Mouse (Mus musculus): Measurements from ENCODE around the gene Rbpj.
"Not testable (repeated sequence)": the region's sequence is repeated elsewhere in the genome, so short reads cannot be mapped to it uniquely, and the experiment has no call there.

The Rbpj gene

GRCm38 (mm10) chr5:53511426-53511825, 45.5 kb downstream of the Rbpj start:
- peak; percentile 45 for DNase-seq (ENCODE audit: low spot score)

GRCm38 (mm10) chr5:53514959-53515612, 49.1 kb downstream of the Rbpj start:
- DNase-seq (ENCODE audit: low spot score): no peak

GRCm38 (mm10) chr5:53516482-53516881, 50.5 kb downstream of the Rbpj start:
- no peak for DNase-seq (ENCODE audit: low spot score)

- no peak for DNase-seq (ENCODE audit: low spot score)
These were observed 51.9 kb downstream of the Rbpj start for GRCm38 (mm10) chr5:53517802-53518201.

- DNase-seq (ENCODE audit: low spot score): no peak
These were observed 53.2 kb downstream of the Rbpj start for GRCm38 (mm10) chr5:53519131-53519530.

GRCm38 (mm10) chr5:53519998-53520577, 54.1 kb downstream of the Rbpj start:
- no peak for DNase-seq (ENCODE audit: low spot score)

- DNase-seq (ENCODE audit: low spot score): peak; percentile 97
These were observed 57.1 kb downstream of the Rbpj start for GRCm38 (mm10) chr5:53523046-53523445.

- DNase-seq (ENCODE audit: low spot score): peak; percentile 33
These were observed 58.2 kb downstream of the Rbpj start for GRCm38 (mm10) chr5:53524162-53524561.

- no peak for DNase-seq (ENCODE audit: low spot score)
These were observed 58.9 kb downstream of the Rbpj start for GRCm38 (mm10) chr5:53524831-53525230.

GRCm38 (mm10) chr5:53525305-53526069, 59.5 kb downstream of the Rbpj start:
- DNase-seq (ENCODE audit: low spot score): no peak

GRCm38 (mm10) chr5:53526070-53526430, 60.1 kb downstream of the Rbpj start:
- no peak for DNase-seq (ENCODE audit: low spot score)

GRCm38 (mm10) chr5:53529846-53530245, 63.9 kb downstream of the Rbpj start:
- no peak for DNase-seq (ENCODE audit: low spot score)

- no peak for DNase-seq (ENCODE audit: low spot score)
These were observed 69.1 kb downstream of the Rbpj start for GRCm38 (mm10) chr5:53535096-53535495.

GRCm38 (mm10) chr5:53536635-53537554, 70.9 kb downstream of the Rbpj start:
- DNase-seq (ENCODE audit: low spot score): peak; percentile 22

- no peak for DNase-seq (ENCODE audit: low spot score)
These were observed 74.1 kb downstream of the Rbpj start for GRCm38 (mm10) chr5:53539860-53540633.

- no peak for DNase-seq (ENCODE audit: low spot score)
These were observed 76.1 kb downstream of the Rbpj start for GRCm38 (mm10) chr5:53542073-53542472.

- DNase-seq (ENCODE audit: low spot score): no peak
These were observed 77.4 kb downstream of the Rbpj start for GRCm38 (mm10) chr5:53543399-53543798.

GRCm38 (mm10) chr5:53543945-53544344, 78.0 kb downstream of the Rbpj start:
- DNase-seq (ENCODE audit: low spot score): no peak

- DNase-seq (ENCODE audit: low spot score): no peak
These were observed 80.5 kb downstream of the Rbpj start for GRCm38 (mm10) chr5:53546440-53546839.

- DNase-seq (ENCODE audit: low spot score): no peak
These were observed 81.1 kb downstream of the Rbpj start for GRCm38 (mm10) chr5:53546979-53547472.

- DNase-seq (ENCODE audit: low spot score): not testable (repeated sequence)
These were observed 84.4 kb downstream of the Rbpj start for GRCm38 (mm10) chr5:53550329-53550728.

All from adipocyte (in vitro differentiated cells).